25 mouse cellular contexts compared by ENCODE assay signal in the genomic region with DNA sequence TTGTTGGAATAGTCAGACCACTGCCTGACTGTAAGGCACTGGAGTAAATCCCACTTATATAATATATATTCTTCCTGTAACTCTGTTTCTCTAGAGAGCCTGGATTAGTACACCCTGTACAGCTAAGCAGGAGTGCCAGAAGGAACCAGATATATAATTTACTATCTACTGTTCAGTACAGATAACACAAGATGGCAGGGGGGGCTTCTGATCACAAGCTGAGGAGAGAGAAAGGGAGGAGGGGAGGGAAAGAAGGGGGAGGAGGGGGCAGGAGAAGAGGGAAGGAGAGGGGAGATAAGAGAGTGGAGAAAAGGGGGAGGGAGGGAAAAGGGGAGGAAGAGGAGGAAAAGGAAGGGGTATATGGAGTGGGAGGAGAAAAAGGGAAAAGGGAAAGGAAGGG.
"Had no signal": no experiment of that assay in that cellular context is flagged by ENCODE, and none has a peak within 500 bp of the region (broad histone marks: within the 10 kb centered on the region; RNA-seq: fewer than 3 reads in every experiment).

No protein-coding gene starts in this region.

- DNase-seq: cerebellum, adult 8-10 months; cerebellum, adult 9-10 months; cerebellum, adult 9-11 months; cerebellum, postnatal 10 days; cerebellum, postnatal 14 days; cerebellum, postnatal 25 days; cerebellum, postnatal 36 days; embryo, embryonic 11 days; forebrain, postnatal 0 days; gastrocnemius, adult 2 months; gastrocnemius, postnatal 10 days; gastrocnemius, postnatal 14 days; gastrocnemius, postnatal 25 days; gastrocnemius, postnatal 36 days; heart, adult 18-20 months; heart, adult 2 months had no signal

- H3K9me3 ChIP-seq: embryonic facial prominence, embryonic 10.5 days; embryonic facial prominence, embryonic 12.5 days; embryonic facial prominence, embryonic 13.5 days; embryonic facial prominence, embryonic 15.5 days; forebrain, embryonic 10.5 days; forebrain, embryonic 12.5 days; forebrain, embryonic 13.5 days; forebrain, embryonic 15.5 days had no signal

- H3K27me3 ChIP-seq: embryonic facial prominence, embryonic 12.5 days; embryonic facial prominence, embryonic 13.5 days; embryonic facial prominence, embryonic 15.5 days; forebrain, embryonic 12.5 days; forebrain, embryonic 13.5 days; forebrain, embryonic 15.5 days had no signal

- H3K27ac ChIP-seq: embryonic facial prominence, embryonic 10.5 days; embryonic facial prominence, embryonic 12.5 days; embryonic facial prominence, embryonic 13.5 days; embryonic facial prominence, embryonic 15.5 days; forebrain, embryonic 10.5 days; forebrain, embryonic 12.5 days; forebrain, embryonic 13.5 days; forebrain, embryonic 15.5 days; gastrocnemius, adult 2 months; heart, adult 2 months had no signal

- H3K36me3 ChIP-seq: embryonic facial prominence, embryonic 10.5 days; embryonic facial prominence, embryonic 12.5 days; embryonic facial prominence, embryonic 13.5 days; embryonic facial prominence, embryonic 15.5 days; forebrain, embryonic 10.5 days; forebrain, embryonic 12.5 days; forebrain, embryonic 15.5 days had no signal

- H3K9ac ChIP-seq: embryonic facial prominence, embryonic 12.5 days; embryonic facial prominence, embryonic 13.5 days; embryonic facial prominence, embryonic 15.5 days; forebrain, embryonic 12.5 days; forebrain, embryonic 13.5 days; forebrain, embryonic 15.5 days; forebrain, postnatal 0 days had no signal

- H3K4me3 ChIP-seq: embryonic facial prominence, embryonic 10.5 days; embryonic facial prominence, embryonic 12.5 days; embryonic facial prominence, embryonic 13.5 days; embryonic facial prominence, embryonic 15.5 days; erythroblast, embryonic 14.5 days; forebrain, embryonic 10.5 days; forebrain, embryonic 12.5 days; forebrain, embryonic 13.5 days; forebrain, embryonic 15.5 days; gastrocnemius, adult 2 months; heart, adult 2 months had no signal

- H3K4me1 ChIP-seq: embryonic facial prominence, embryonic 12.5 days had no signal
